Mouse (Mus musculus) limb, embryonic 10.5 days (tissue): ENCODE measurements around the gene Kpna6. TPM values are rescaled to one million over a fixed set of nuclear protein-coding genes. Genes with fewer than 3 reads are reported as not detected.
"Not testable (repeated sequence)": the region's sequence is repeated elsewhere in the genome, so short reads cannot be mapped to it uniquely, and the experiment has no call there.

Experiments used
- DNase-seq: peaks from one replicate; pipeline ENCODE4 v3.0.0-alpha.2; 2017; ENCODE audit warnings: low spot score
- H3K27ac ChIP-seq: fragments of 300-500 bp; sonication (generic); 2 replicates; pipeline ENCODE4 v1.5.1; 2016; ENCODE audit warnings: mild to moderate bottlenecking
- H3K27me3 ChIP-seq: fragments of 300-500 bp; sonication (generic); 2 replicates; pipeline ENCODE4 v1.6.1; 2016; ENCODE audit warnings: low read depth, mild to moderate bottlenecking; ENCODE audit not compliant: poor library complexity, severe bottlenecking
- H3K36me3 ChIP-seq: fragments of 300-500 bp; sonication (generic); 2 replicates; pipeline ENCODE4 v1.6.1; 2016; ENCODE audit warnings: mild to moderate bottlenecking, moderate library complexity
- H3K4me1 ChIP-seq: fragments of 300-500 bp; sonication (generic); 2 replicates; pipeline ENCODE4 v1.6.1; 2016
- H3K4me3 ChIP-seq: fragments of 300-500 bp; sonication (generic); 2 replicates; pipeline ENCODE4 v1.5.1; 2016; ENCODE audit warnings: mild to moderate bottlenecking, moderate library complexity
- H3K9me3 ChIP-seq: fragments of 300-500 bp; sonication (generic); replicated peaks from 2 replicates; pipeline ENCODE4 v1.6.1; 2016; ENCODE audit warnings: mild to moderate bottlenecking
- WGBS: fragments of 180-500 bp; shearing (Covaris S2); methylation state at CpG from one replicate; pipeline ENCODE4 v1.1.7; 2016; 5-methylcytosine and 5-hydroxymethylcytosine counted together
- polyA plus RNA-seq: library from polyadenylated mRNA; unstranded; fragments of >200 nt; fragmentation: Nextera tagmentation; extraction: Ambion mirVana; gene quantifications from 2 replicates; pipeline ENCODE4 v1.2.1, GENCODE M21; 2016

The Kpna6 gene
- polyA plus RNA-seq, result 14.8 TPM in 2 replicates

GRCm38 (mm10) chr4:129672083-129672877, at the start of gene Kpna6:
Gene Kpna6, minus strand, starts transcription at chr4:129672767.
- peak; percentile 94 for DNase-seq
- Histone ChIP-seq H3K27ac (peak within 1 kb of the TSS; percentile 94), H3K36me3 (peaks cover 40% of the 10 kb centered on the region), H3K4me3 (peak within 1 kb of the TSS; percentile 100), H3K27me3 (no peaks in the 10 kb centered on the region), H3K4me1 (peaks cover 22% of the 10 kb centered on the region), H3K9me3 (no peaks in the 10 kb centered on the region)
- under 1% methylated on average over 65 of the region's 65 CpGs for WGBS

GRCm38 (mm10) chr4:129716310-129716709, 43.7 kb upstream of the Kpna6 start:
- no peak for DNase-seq
- Histone ChIP-seq H3K9me3 (no peaks in the 10 kb centered on the region), H3K27me3 (no peaks in the 10 kb centered on the region), H3K36me3 (peaks cover 95% of the 10 kb centered on the region), H3K27ac (no peak overlapping the region), H3K4me1 (no peaks in the 10 kb centered on the region), H3K4me3 (no peak overlapping the region)
- 95% methylated on average over 9 of the region's 9 CpGs for WGBS

- peaks cover 100% of the 10 kb centered on the region for H3K36me3 ChIP-seq
- no peaks in the 10 kb centered on the region for H3K4me1 ChIP-seq
- H3K9me3 ChIP-seq, result no peaks in the 10 kb centered on the region
- H3K27ac ChIP-seq, result no peak overlapping the region
- H3K4me3 ChIP-seq, result no peak overlapping the region
- 93% methylated on average over 8 of the region's 8 CpGs for WGBS
- H3K27me3 ChIP-seq, result no peaks in the 10 kb centered on the region
- no peak for DNase-seq
These were observed 37.0 kb upstream of the Kpna6 start for GRCm38 (mm10) chr4:129709486-129710129.

GRCm38 (mm10) chr4:129706750-129707149, 34.2 kb upstream of the Kpna6 start:
- Histone ChIP-seq H3K9me3 (no peaks in the 10 kb centered on the region), H3K36me3 (peaks cover 100% of the 10 kb centered on the region), H3K4me3 (no peak overlapping the region), H3K27me3 (no peaks in the 10 kb centered on the region), H3K4me1 (peaks cover 4% of the 10 kb centered on the region; the same call in 1 of the 2 replicates), H3K27ac (no peak overlapping the region)
- 89% methylated on average over 3 of the region's 3 CpGs for WGBS
- DNase-seq, result no peak

GRCm38 (mm10) chr4:129702454-129702853, 29.9 kb upstream of the Kpna6 start:
- no peak overlapping the region for H3K4me3 ChIP-seq
- H3K4me1 ChIP-seq, result peaks cover 4% of the 10 kb centered on the region; the same call in 1 of the 2 replicates
- DNase-seq, result no peak
- H3K27ac ChIP-seq, result peak overlapping the region; percentile 58; the same call in 1 of the 2 replicates
- H3K27me3 ChIP-seq, result no peaks in the 10 kb centered on the region
- H3K9me3 ChIP-seq, result no peaks in the 10 kb centered on the region
- peaks cover 69% of the 10 kb centered on the region for H3K36me3 ChIP-seq
- 62% methylated on average over 11 of the region's 11 CpGs for WGBS

- WGBS, result 68% methylated on average over 17 of the region's 17 CpGs
- no peak overlapping the region for H3K4me3 ChIP-seq
- no peaks in the 10 kb centered on the region for H3K9me3 ChIP-seq
- H3K27me3 ChIP-seq, result no peaks in the 10 kb centered on the region
- peak overlapping the region; percentile 58 for H3K27ac ChIP-seq
- H3K4me1 ChIP-seq, result peaks cover 4% of the 10 kb centered on the region; the same call in 1 of the 2 replicates
- peaks cover 62% of the 10 kb centered on the region for H3K36me3 ChIP-seq
- peak; percentile 86 for DNase-seq
These were observed 29.2 kb upstream of the Kpna6 start for GRCm38 (mm10) chr4:129701503-129702377.

GRCm38 (mm10) chr4:129700661-129701060, 28.1 kb upstream of the Kpna6 start:
- peaks cover 51% of the 10 kb centered on the region for H3K36me3 ChIP-seq
- DNase-seq, result not testable (repeated sequence)

GRCm38 (mm10) chr4:129700216-129700615, 27.6 kb upstream of the Kpna6 start:
- 90% methylated on average over 1 of the region's 1 CpGs for whole genome bisulfite sequencing
- H3K4me3 ChIP-seq, result no peak overlapping the region
- H3K27ac ChIP-seq, result no peak overlapping the region
- DNase-seq, result no peak
- H3K36me3 ChIP-seq, result peaks cover 47% of the 10 kb centered on the region
- peaks cover 13% of the 10 kb centered on the region for H3K4me1 ChIP-seq
- H3K9me3 ChIP-seq, result no peaks in the 10 kb centered on the region
- H3K27me3 ChIP-seq, result no peaks in the 10 kb centered on the region

More at GRCm38 (mm10) chr4:129700661-129701060, 28.1 kb upstream of the Kpna6 start:
- H3K4me1 ChIP-seq, H3K27ac ChIP-seq, H3K27me3 ChIP-seq, H3K4me3 ChIP-seq, H3K9me3 ChIP-seq: not testable (repeated sequence)
- 89% methylated on average over 6 of the region's 6 CpGs for WGBS

- H3K4me3 ChIP-seq, result peak overlapping the region; percentile 86
- H3K36me3 ChIP-seq, result peaks cover 39% of the 10 kb centered on the region
- H3K9me3 ChIP-seq, result no peaks in the 10 kb centered on the region
- peaks cover 9% of the 10 kb centered on the region for H3K4me1 ChIP-seq
- peak overlapping the region; percentile 97 for H3K27ac ChIP-seq
- no peak for DNase-seq
- WGBS, result 84% methylated on average over 7 of the region's 7 CpGs
- H3K27me3 ChIP-seq, result no peaks in the 10 kb centered on the region
These were observed 24.6 kb upstream of the Kpna6 start for GRCm38 (mm10) chr4:129697191-129697590.

- Histone ChIP-seq H3K9me3 (no peaks in the 10 kb centered on the region), H3K27me3 (no peaks in the 10 kb centered on the region), H3K27ac (peak within 1 kb of the TSS; percentile 97), H3K36me3 (peaks cover 39% of the 10 kb centered on the region), H3K4me1 (peaks cover 9% of the 10 kb centered on the region), H3K4me3 (peak within 1 kb of the TSS; percentile 86)
- peak; percentile 97 for DNase-seq
- WGBS, result 1% methylated on average over 57 of the region's 57 CpGs
These were observed 23.8 kb upstream of the Kpna6 start, which contains the start of gene Tmem39b for GRCm38 (mm10) chr4:129696158-129696985. Gene Tmem39b, minus strand, starts transcription at chr4:129696838.

- WGBS, result 31% methylated on average over 6 of the region's 6 CpGs
- no peak for DNase-seq
- peak overlapping the region; percentile 86 for H3K4me3 ChIP-seq
- peak overlapping the region; percentile 97 for H3K27ac ChIP-seq
- H3K9me3 ChIP-seq, result no peaks in the 10 kb centered on the region
- peaks cover 39% of the 10 kb centered on the region for H3K36me3 ChIP-seq
- H3K4me1 ChIP-seq, result peaks cover 9% of the 10 kb centered on the region
- H3K27me3 ChIP-seq, result no peaks in the 10 kb centered on the region
These were observed 23.2 kb upstream of the Kpna6 start for GRCm38 (mm10) chr4:129695815-129696157.

- no peak for DNase-seq
- no peaks in the 10 kb centered on the region for H3K4me1 ChIP-seq
- WGBS, result 94% methylated on average over 6 of the region's 6 CpGs
These were observed 12.0 kb upstream of the Kpna6 start for GRCm38 (mm10) chr4:129684531-129684930.

More at GRCm38 (mm10) chr4:129684531-129684930, 12.0 kb upstream of the Kpna6 start:
- no peak overlapping the region for H3K27ac ChIP-seq
- no peaks in the 10 kb centered on the region for H3K27me3 ChIP-seq
- no peaks in the 10 kb centered on the region for H3K9me3 ChIP-seq
- peaks cover 95% of the 10 kb centered on the region for H3K36me3 ChIP-seq
- no peak overlapping the region for H3K4me3 ChIP-seq
